Mouse (Mus musculus) NIH3T3 (cell line): ENCODE measurements around the gene Klf15.

Source experiments
- DNase-seq: peaks from one replicate; pipeline ENCODE4 v3.0.0-alpha.2; 2012; ENCODE audit warnings: low read depth

Gene Klf15

DNA sequence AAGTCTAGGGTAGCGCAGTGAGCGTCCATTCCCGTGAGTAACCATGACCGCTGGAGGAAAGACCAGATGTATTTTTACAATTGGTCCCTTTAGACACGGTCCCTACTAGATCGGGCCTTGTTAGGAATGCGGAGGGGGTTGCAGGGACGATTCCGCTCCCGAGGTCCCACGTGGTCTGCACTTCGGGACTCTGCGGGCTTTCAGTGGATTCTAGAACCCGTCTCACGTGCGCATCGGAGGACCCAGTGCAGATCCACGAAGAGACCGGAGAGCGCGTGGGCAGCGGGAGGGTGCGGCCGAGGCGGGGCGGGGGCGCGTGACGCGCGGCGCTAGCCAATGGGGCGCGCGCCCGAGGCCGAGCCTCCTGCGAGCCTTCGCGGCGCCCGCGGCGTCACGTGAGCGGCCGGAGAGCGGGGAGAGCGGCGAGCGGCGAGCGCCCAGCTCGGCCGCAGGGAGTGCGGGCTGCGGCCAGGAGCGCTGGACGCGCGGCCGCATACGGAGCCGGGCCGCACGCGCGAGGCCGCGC, at the start of gene Klf15:
Klf15 (plus strand) TSS at position 396 of the 526 bp plus-strand sequence.
- no peak for DNase-seq

GRCm38 (mm10) chr6:90422565-90422964, 39.8 kb upstream of the Klf15 start:
- DNase-seq = peak; percentile 53

- no peak for DNase-seq
These were observed 37.0 kb upstream of the Klf15 start for GRCm38 (mm10) chr6:90425361-90425760.

DNA sequence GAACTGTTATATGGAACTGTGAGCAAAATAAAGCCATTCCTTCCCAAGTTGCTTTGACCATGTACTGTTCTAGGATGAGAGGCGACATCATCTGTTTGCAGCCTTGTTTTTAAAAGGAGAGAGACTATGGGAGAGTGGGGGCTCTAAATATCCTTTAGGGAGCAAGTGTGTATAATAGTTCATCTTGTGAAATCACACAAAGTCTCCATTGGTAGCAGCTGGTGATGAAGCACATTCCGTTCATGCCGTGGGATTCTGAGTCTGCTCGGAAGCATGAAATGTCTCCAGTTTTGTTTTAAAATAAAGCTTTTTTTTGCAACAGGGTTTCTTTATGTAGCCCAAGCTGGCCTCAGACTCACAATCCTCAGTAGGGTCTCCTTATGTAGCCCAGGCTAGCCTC, 36.4 kb upstream of the Klf15 start:
- peak; percentile 75 for DNase-seq

DNA sequence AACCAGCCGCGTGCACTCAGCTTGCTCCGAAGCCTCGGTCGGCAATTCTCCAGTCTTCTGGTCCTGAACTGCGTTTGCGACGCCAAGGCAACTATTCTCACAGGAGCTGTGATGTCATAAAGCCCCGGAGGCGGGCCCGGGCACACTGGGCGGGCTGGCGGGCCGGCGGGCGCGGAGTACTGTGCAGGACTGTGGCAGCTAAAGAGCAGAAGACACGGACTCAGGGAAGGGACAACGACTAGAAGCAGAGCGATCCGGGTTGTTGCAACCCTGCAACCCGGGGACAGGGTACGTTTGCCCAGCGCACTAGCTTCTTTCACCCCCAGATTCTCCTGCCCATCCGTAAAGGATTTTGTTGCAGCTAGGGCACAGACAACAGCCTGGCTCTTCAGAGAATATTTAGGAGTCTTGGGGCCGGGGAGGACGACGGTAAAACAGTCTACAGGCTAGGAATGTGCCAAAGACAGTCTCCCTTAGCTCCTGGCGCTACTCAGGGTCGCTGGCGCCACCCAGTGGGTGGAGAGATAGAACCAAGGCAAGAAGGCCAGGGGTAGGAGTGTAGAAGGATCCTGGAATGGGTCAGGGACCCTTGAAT, 33.9 kb upstream of the Klf15 start, which contains the start of gene Cfap100:
Cfap100 (minus strand) TSS at position 418 of the 595 bp plus-strand sequence.
- peak; percentile 91 for DNase-seq

- no peak for DNase-seq
These were observed 32.5 kb upstream of the Klf15 start for GRCm38 (mm10) chr6:90429911-90430310.

DNA sequence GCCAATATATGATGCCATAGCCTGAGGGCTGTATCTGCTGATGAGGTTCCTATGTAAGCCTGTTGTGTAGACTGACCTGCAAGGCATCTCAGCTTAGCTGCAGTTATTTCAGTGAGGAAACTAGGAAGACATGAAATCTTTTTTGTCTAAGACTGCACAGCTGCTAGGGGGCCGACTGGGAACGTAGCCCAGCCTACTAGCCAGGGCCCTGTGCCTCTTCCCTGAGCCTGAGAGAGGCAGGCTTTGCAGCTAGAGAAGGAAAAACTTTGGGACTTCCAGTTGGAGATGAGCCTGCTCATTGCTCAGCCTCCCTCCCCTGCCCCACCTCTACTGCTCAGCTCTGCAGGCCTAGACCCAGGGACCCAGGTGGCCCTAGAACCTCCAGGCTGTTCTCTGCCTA, 30.9 kb upstream of the Klf15 start:
- peak; percentile 27 for DNase-seq

GRCm38 (mm10) chr6:90434687-90435086, 27.7 kb upstream of the Klf15 start:
- no peak for DNase-seq

GRCm38 (mm10) chr6:90435195-90435618, 27.2 kb upstream of the Klf15 start:
- DNase-seq = peak; percentile 90

DNA sequence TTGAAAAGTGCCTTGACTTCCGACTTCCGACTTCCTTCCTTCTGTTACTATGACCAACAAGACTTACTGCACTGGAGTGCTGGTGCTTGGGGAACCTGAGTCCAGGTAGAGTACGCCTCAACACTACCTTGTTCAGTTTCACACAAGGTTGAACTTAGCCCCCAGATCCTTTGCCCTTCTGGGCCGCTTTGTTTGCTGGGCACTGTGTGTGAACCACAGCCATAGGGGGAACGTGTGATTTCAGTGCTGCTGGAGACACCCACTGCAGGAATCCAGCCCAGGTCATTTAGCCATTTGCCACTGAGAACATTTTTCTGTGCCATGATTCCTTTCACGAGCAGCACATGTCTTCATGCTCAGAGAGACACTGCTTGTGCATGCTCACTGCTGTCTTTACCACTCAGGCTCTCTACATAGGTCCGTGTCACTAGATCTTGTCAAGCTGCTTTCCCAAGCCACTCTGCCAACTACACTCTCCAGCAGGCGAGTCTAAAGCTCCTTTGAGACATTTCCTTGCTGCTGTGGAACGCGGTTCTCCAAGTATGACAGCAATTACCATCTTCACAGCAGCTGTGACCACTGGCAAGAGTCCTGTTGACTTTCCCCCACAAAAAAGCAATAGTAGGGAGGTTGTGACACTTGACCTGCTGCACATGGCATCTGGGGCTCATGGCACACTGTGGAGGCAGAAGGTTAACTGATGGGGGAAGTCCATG, 26.0 kb upstream of the Klf15 start:
- no peak for DNase-seq

DNA sequence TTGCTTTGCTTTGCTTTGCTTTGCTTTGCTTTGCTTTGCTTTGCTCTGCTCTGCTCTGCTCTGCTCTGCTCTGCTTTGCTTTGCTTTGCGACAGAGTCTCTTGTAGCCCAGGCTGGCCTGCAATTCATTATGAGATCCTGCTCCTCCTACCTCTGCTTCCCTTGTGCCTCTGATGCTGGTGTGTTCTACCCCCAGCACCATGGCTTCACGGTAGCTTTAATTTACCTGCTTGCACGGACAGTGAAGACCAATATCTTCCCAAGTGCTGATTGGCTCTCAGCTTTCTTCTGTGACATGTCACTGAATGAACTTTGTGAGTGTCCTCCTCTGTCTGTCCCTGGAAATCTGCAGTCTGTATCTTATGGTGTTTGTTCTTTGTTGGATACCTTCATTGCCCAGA, 25.3 kb upstream of the Klf15 start:
- no peak for DNase-seq

DNA sequence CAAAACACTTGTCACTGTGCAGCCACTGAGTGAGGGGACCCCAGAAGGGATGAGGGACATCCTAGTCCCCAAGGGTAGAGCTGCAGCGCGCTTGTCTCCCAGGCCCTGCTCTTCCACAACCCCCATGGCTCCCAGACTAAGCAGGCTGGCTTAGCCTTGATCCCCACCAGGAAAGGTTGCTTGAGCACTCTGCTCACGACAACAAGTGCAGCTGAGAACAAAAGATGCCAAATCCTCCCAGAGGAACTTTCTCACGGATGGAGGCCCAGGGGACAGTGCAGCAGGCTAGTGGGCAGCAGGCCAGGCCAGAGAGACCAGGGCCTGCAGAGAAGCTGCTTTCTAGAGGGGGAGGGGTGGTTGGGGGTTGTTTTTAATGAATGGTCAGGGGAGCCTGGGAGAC, 15.5 kb upstream of the Klf15 start:
- DNase-seq = no peak

GRCm38 (mm10) chr6:90450179-90450578, 12.2 kb upstream of the Klf15 start:
- DNase-seq = peak; percentile 89

- no peak for DNase-seq
These were observed 11.7 kb upstream of the Klf15 start for GRCm38 (mm10) chr6:90450697-90451096.

GRCm38 (mm10) chr6:90451512-90451911, 10.9 kb upstream of the Klf15 start:
- no peak for DNase-seq

DNA sequence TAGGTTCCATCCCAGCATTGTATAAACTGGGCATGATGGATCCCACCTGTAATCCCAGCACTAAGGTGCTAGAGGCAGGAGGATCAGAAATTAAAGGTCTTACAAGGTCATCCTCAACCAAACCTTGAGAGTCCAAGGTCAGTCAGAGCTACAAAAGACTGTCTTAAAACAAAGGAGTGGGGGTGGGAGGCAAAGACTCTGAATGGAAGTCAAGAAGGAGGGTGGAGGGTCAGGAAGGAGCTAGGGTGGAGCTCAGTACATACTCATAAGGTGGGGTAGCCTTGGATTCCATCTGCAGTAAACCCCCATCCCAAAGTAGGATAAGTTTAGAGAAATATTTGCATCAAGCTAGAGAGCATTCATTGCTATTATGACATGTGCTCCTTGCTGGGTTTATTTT, 9.8 kb upstream of the Klf15 start:
- no peak for DNase-seq

GRCm38 (mm10) chr6:90453751-90454150, 8.6 kb upstream of the Klf15 start:
- no peak for DNase-seq

GRCm38 (mm10) chr6:90457421-90457820, 5.0 kb upstream of the Klf15 start:
- no peak for DNase-seq

GRCm38 (mm10) chr6:90461181-90461580, 1.2 kb upstream of the Klf15 start:
- DNase-seq = no peak

DNA sequence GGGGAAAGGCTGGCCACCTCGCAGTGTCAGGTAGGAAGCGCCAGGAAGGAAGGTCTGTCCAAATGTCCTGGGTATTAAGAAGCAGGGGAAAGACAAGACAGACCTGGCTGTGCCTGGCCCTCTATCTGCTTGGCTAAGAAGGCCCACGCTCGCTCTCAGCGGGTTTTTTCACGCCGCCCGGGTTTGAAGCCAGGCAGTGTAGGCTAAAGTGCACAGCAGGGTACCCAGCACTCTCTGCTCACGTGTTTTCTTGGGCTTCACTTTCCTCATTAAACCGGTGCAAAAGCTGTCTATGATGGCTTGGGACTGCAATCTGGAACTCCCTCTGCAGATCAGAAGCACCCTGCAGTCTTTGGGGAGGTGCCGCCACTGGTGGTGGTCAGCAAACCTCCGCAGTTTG, 605 bp upstream of the Klf15 start:
- no peak for DNase-seq

DNA sequence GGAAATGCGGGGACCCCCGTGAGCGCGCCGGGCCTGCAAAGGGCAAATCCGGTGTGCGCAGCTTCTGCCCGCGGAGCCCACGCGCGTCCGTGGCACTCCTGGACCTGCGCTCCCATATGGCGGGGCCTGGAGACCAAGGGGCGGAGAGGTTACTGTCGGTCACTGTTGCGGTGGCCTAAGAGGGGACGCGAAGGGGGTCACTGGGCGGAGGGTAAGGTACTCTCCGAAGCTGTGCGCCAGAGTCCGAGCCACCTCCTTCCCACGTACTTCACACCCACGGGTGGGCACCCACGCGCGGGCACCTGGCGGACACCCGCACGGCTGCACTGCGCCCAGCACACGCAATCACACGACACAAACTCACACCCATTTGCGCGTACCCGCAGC, 458 bp downstream of the Klf15 start:
- no peak for DNase-seq

- DNase-seq = no peak
These were observed 969 bp downstream of the Klf15 start for GRCm38 (mm10) chr6:90463228-90463862.

- DNase-seq = no peak
These were observed 1.6 kb downstream of the Klf15 start for GRCm38 (mm10) chr6:90463890-90464421.
